ENCODE assay signal across 20 mouse cellular contexts in genomic region chr13:32721717-32722116, GRCm38 (mm10).
DNase-seq lines count a peak whose midpoint lies in the region; ATAC-seq lines count a peak whose summit lies in the region.
"Had no signal": no experiment of that assay in that cellular context is flagged by ENCODE, and none has a peak within 500 bp of the region (broad histone marks: within the 10 kb centered on the region; RNA-seq: fewer than 3 reads in every experiment).

No protein-coding gene starts in this region.

- H3K27ac ChIP-seq in midbrain, embryonic 10.5 days (replicated peaks), result no peak overlapping the region
- H3K27ac ChIP-seq: embryonic facial prominence, embryonic 10.5 days; heart, adult 2 months; hindbrain, embryonic 15.5 days; left cerebral cortex, adult 2 months; limb, embryonic 12.5 days; liver, embryonic 13.5 days had no signal

- H3K27me3 ChIP-seq in midbrain, embryonic 10.5 days (ENCODE audit: low read depth, poor library complexity, severe bottlenecking), result no peaks in the 10 kb centered on the region
- H3K27me3 ChIP-seq: hindbrain, embryonic 15.5 days; liver, embryonic 13.5 days had no signal

- no peaks in the 10 kb centered on the region for H3K4me1 ChIP-seq in midbrain, embryonic 10.5 days
- H3K4me1 ChIP-seq: embryonic facial prominence, embryonic 10.5 days; hindbrain, embryonic 15.5 days; liver, embryonic 13.5 days had no signal

- ATAC-seq in frontal cortex, adult (ENCODE audit: low TSS enrichment), result peak; percentile 76
- ATAC-seq: forebrain, embryonic 14.5 days; intestine, embryonic 16.5 days had no signal

- WGBS in midbrain, embryonic 10.5 days, result 92% methylated on average over 4 of the region's 4 CpGs

- DNase-seq in frontal cortex, postnatal 14 days (ENCODE audit: low spot score in 2 of 2), result no peak
- peak; percentile 20 for DNase-seq in right cerebral cortex, adult 18-20 months
- no peak for DNase-seq in right cerebral cortex, postnatal 10 days (ENCODE audit: low spot score in 2 of 2)
- DNase-seq in adrenal gland, postnatal 14 days, result peak; percentile 59
- DNase-seq in midbrain, embryonic 10.5 days (ENCODE audit: low spot score), result no peak
- DNase-seq in kidney, adult 11 months, result no peak
- no peak for DNase-seq in frontal cortex, postnatal 10 days (ENCODE audit: low spot score in 2 of 2)
- DNase-seq: B cell, adult 2 months; cerebellum, postnatal 14 days; heart, adult 2 months; kidney, postnatal 10 days; liver, embryonic 13.5 days; thymus, postnatal 36 days had no signal

- no peak overlapping the region for H3K4me3 ChIP-seq in midbrain, embryonic 10.5 days
- H3K4me3 ChIP-seq: embryonic facial prominence, embryonic 10.5 days; heart, adult 2 months; hindbrain, embryonic 15.5 days; left cerebral cortex, adult 2 months; limb, embryonic 12.5 days; liver, embryonic 13.5 days had no signal

- no peaks in the 10 kb centered on the region for H3K9me3 ChIP-seq in midbrain, embryonic 10.5 days (replicated peaks)
- H3K9me3 ChIP-seq: embryonic facial prominence, embryonic 10.5 days; hindbrain, embryonic 15.5 days; limb, embryonic 12.5 days; liver, embryonic 13.5 days had no signal

- no peaks in the 10 kb centered on the region for H3K36me3 ChIP-seq in midbrain, embryonic 10.5 days
- H3K36me3 ChIP-seq: embryonic facial prominence, embryonic 10.5 days; hindbrain, embryonic 15.5 days; limb, embryonic 12.5 days; liver, embryonic 13.5 days had no signal

Comparison
In these comparisons a context has a peak if more than half of its experiments do, and no peak if none do; other contexts are left out.
1. DNase-seq: peak in right cerebral cortex, adult 18-20 months (single experiment) and adrenal gland, postnatal 14 days (single experiment); none in frontal cortex, postnatal 14 days (0 of 2), right cerebral cortex, postnatal 10 days (0 of 2), midbrain, embryonic 10.5 days (single experiment), kidney, adult 11 months (single experiment) and frontal cortex, postnatal 10 days (0 of 2).